Mouse (Mus musculus): ENCODE results near the gene Nadk. TPM values are rescaled to one million over a fixed set of nuclear protein-coding genes. Genes with fewer than 3 reads are reported as not detected.
"Not testable (repeated sequence)": the region's sequence is repeated elsewhere in the genome, so short reads cannot be mapped to it uniquely, and the experiment has no call there.

Gene Nadk
- polyA plus RNA-seq, 1 experiment: 38.7 TPM

- no peak for TF ChIP-seq FLI1 (IDR thresholded peaks at IDR 0.05; ENCODE audit: low read length)
- TF ChIP-seq GATA1 (IDR thresholded peaks at IDR 0.05; ENCODE audit: borderline replicate concordance, low read length): no peak
- H3K36me3 ChIP-seq (replicated peaks; ENCODE audit: low read length): peaks cover 22% of the 10 kb centered on the region
- no peaks in the 10 kb centered on the region for H3K27me3 ChIP-seq (replicated peaks)
- H3K9me3 ChIP-seq: no peaks in the 10 kb centered on the region
- peaks cover 81% of the 10 kb centered on the region for H3K4me1 ChIP-seq
- no peak overlapping the region for H3K4me3 ChIP-seq (replicated peaks)
Observed at GRCm38 (mm10) chr4:155568632-155569370, 6.6 kb downstream of the Nadk start.

DNA sequence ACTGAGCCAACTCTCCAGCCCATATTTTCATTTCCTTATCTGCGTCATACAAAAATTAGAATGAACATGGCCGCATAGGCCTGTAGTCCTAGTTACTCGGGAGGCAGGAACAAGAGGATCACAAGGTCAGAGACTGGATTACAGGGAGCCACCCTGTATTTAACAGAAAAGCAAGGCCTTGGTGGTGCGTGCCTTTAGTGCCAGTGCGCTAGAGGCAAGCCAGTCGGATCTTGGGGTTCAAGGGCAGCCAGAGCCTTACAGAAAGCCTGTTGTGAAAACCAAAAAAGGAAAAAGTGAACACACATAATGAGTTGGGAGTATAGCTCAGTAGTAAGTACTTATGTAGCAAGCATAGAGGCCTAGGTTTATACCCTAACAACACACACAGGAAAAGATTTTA, 7.6 kb downstream of the Nadk start:
- H3K4me3 ChIP-seq (replicated peaks): no peak overlapping the region
- TF ChIP-seq FLI1 (IDR thresholded peaks at IDR 0.05; ENCODE audit: low read length) (no peak), GATA1 (IDR thresholded peaks at IDR 0.05; ENCODE audit: borderline replicate concordance, low read length) (no peak)
- H3K36me3 ChIP-seq (replicated peaks; ENCODE audit: low read length): peaks cover 23% of the 10 kb centered on the region
- peaks cover under 1% of the 10 kb centered on the region for H3K27me3 ChIP-seq (replicated peaks)
- peaks cover 83% of the 10 kb centered on the region for H3K4me1 ChIP-seq
- no peaks in the 10 kb centered on the region for H3K9me3 ChIP-seq

DNA sequence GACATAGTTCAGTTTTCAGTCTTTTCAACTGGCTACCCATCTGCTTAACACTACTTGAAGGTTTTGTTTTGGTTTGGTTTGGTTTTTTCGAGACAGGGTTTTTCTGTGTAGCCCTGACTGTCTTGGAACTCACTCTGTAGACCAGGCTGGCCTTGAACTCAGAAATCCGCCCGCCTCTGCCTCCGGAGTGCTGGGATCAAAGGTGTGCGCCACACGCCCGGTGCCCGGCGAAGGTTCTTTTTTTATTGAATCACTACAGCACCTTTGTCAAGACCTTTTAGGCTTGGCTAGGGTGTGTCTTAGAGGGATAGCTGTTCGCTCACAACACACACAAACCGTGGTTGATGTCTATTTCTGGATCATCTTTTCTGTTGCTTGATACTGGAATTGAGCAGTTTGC, 8.1 kb downstream of the Nadk start:
- Histone ChIP-seq H3K4me1 (peaks cover 82% of the 10 kb centered on the region), H3K36me3 (replicated peaks; ENCODE audit: low read length) (peaks cover 23% of the 10 kb centered on the region)
- not testable (repeated sequence) for H3K27me3 ChIP-seq (replicated peaks); H3K9me3 ChIP-seq; H3K4me3 ChIP-seq (replicated peaks)

DNA sequence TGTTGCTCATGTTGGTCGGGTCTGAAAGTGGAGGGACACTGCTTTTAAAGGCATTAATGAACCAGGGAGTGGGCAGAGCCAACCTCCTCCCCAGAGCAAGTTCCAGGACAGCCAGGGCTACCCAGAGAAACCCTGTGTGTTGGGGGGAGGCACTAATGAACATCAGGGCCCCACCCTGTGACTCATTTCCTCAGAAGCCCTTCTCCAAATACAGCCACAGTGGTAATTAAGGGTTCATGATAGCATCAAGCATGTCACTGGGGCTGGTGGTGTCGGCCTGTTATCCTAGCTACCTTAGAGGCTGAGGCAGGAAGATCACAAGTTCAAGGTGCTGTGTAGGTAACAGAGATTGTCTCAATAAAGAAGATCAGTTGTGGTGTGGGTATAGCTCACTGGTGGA, 9.3 kb downstream of the Nadk start:
- H3K9me3 ChIP-seq: no peaks in the 10 kb centered on the region
- TF ChIP-seq GATA1 (IDR thresholded peaks at IDR 0.05; ENCODE audit: borderline replicate concordance, low read length) (no peak), FLI1 (IDR thresholded peaks at IDR 0.05; ENCODE audit: low read length) (no peak)
- H3K4me3 ChIP-seq (replicated peaks): no peak overlapping the region
- peaks cover 2% of the 10 kb centered on the region for H3K27me3 ChIP-seq (replicated peaks)
- H3K36me3 ChIP-seq (replicated peaks; ENCODE audit: low read length): peaks cover 24% of the 10 kb centered on the region
- H3K4me1 ChIP-seq: peaks cover 78% of the 10 kb centered on the region

DNA sequence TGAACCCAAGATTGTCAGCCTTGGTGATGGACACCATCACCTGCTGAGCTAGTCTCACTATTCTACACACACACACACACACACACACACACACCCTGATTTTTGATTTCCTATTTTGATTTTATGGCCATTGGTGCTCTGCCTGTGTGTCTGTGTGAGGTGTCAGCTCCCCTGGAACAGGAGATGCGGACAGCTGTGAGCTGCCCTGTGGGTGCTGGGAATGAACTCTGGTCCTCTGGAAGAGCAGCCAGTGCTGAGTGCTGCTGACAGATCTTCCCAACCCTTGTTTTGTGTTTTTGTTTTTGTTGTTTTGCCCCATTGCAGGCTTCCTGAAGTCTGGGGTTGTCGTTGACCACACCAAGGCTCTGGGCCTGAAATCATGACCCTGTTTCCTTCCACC, 11.0 kb downstream of the Nadk start:
- H3K9me3 ChIP-seq: no peaks in the 10 kb centered on the region
- H3K4me1 ChIP-seq: peaks cover 71% of the 10 kb centered on the region
- TF ChIP-seq FLI1 (IDR thresholded peaks at IDR 0.05; ENCODE audit: low read length) (no peak), GATA1 (IDR thresholded peaks at IDR 0.05; ENCODE audit: borderline replicate concordance, low read length) (no peak)
- H3K36me3 ChIP-seq (replicated peaks; ENCODE audit: low read length): peaks cover 36% of the 10 kb centered on the region
- H3K27me3 ChIP-seq (replicated peaks): peaks cover 2% of the 10 kb centered on the region
- H3K4me3 ChIP-seq (replicated peaks): no peak overlapping the region

DNA sequence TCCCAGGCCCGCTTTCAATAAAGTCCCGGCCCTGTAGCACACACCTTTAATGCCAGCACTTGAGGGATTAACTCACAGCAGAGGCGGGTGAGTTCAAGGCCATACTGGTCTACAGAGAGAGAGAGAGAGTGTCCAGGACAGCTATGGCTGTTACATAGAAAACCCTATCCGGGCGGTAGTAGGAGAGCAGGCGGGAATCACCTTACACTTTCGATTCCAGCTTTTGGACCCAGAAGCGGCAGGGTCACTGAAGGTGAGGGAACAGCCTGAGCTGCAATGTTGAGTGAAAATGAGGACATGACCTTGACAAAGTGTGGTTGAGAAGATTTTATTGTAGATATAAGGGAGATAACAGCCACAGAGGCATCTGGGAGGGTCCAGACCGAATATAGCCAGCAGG, 11.7 kb downstream of the Nadk start:
- Histone ChIP-seq H3K4me1 (peaks cover 65% of the 10 kb centered on the region), H3K4me3 (replicated peaks) (no peak overlapping the region), H3K9me3 (no peaks in the 10 kb centered on the region), H3K27me3 (replicated peaks) (peaks cover 2% of the 10 kb centered on the region), H3K36me3 (replicated peaks; ENCODE audit: low read length) (peaks cover 41% of the 10 kb centered on the region)
- TF ChIP-seq FLI1 (IDR thresholded peaks at IDR 0.05; ENCODE audit: low read length) (no peak), GATA1 (IDR thresholded peaks at IDR 0.05; ENCODE audit: borderline replicate concordance, low read length) (no peak)

- peak overlapping the region; percentile 65 for H3K4me3 ChIP-seq (replicated peaks)
- H3K4me1 ChIP-seq: peaks cover 59% of the 10 kb centered on the region
- H3K36me3 ChIP-seq (replicated peaks; ENCODE audit: low read length): peaks cover 49% of the 10 kb centered on the region
- TF ChIP-seq GATA1 (IDR thresholded peaks at IDR 0.05; ENCODE audit: borderline replicate concordance, low read length): no peak
- no peak for TF ChIP-seq FLI1 (IDR thresholded peaks at IDR 0.05; ENCODE audit: low read length)
- no peaks in the 10 kb centered on the region for H3K9me3 ChIP-seq
- peaks cover 2% of the 10 kb centered on the region for H3K27me3 ChIP-seq (replicated peaks)
Observed at GRCm38 (mm10) chr4:155574931-155575330, 12.8 kb downstream of the Nadk start.

- H3K9me3 ChIP-seq: no peaks in the 10 kb centered on the region
- TF ChIP-seq FLI1 (IDR thresholded peaks at IDR 0.05; ENCODE audit: low read length) (no peak), GATA1 (IDR thresholded peaks at IDR 0.05; ENCODE audit: borderline replicate concordance, low read length) (no peak)
- H3K4me3 ChIP-seq (replicated peaks): no peak overlapping the region
- H3K36me3 ChIP-seq (replicated peaks; ENCODE audit: low read length): peaks cover 55% of the 10 kb centered on the region
- H3K4me1 ChIP-seq: peaks cover 55% of the 10 kb centered on the region
- peaks cover 2% of the 10 kb centered on the region for H3K27me3 ChIP-seq (replicated peaks)
Observed at GRCm38 (mm10) chr4:155575521-155575920, 13.3 kb downstream of the Nadk start.

DNA sequence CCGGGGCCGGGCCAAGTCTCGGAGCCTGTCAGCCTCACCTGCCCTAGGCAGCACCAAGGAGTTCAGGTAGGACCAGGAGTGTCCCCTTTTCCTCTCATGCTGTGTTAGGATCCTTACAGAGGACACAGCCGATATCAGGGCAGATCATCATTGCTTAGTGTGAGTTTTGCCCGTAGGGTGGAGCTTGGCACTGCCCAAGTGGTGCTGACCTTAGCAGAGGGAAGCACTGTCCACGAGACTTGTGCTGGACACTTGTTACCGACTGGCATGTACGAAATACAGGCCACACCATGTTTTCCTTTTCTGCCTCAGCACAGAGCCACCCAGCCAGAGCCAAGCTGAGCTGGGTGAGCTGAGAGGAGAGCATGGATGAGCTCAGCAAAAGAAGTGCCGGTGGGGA, 15.0 kb downstream of the Nadk start:
- H3K4me3 ChIP-seq (replicated peaks): peak overlapping the region; percentile 14
- peaks cover 2% of the 10 kb centered on the region for H3K27me3 ChIP-seq (replicated peaks)
- H3K4me1 ChIP-seq: peaks cover 52% of the 10 kb centered on the region
- no peak for TF ChIP-seq GATA1 (IDR thresholded peaks at IDR 0.05; ENCODE audit: borderline replicate concordance, low read length)
- TF ChIP-seq FLI1 (IDR thresholded peaks at IDR 0.05; ENCODE audit: low read length): no peak
- peaks cover 64% of the 10 kb centered on the region for H3K36me3 ChIP-seq (replicated peaks; ENCODE audit: low read length)
- no peaks in the 10 kb centered on the region for H3K9me3 ChIP-seq

- TF ChIP-seq GATA1 (IDR thresholded peaks at IDR 0.05; ENCODE audit: borderline replicate concordance, low read length): no peak
- no peak for TF ChIP-seq FLI1 (IDR thresholded peaks at IDR 0.05; ENCODE audit: low read length)
- Histone ChIP-seq H3K27me3 (replicated peaks) (peaks cover 2% of the 10 kb centered on the region), H3K4me3 (replicated peaks) (no peak overlapping the region), H3K36me3 (replicated peaks; ENCODE audit: low read length) (peaks cover 69% of the 10 kb centered on the region), H3K4me1 (peaks cover 56% of the 10 kb centered on the region), H3K9me3 (no peaks in the 10 kb centered on the region)
Observed at GRCm38 (mm10) chr4:155577741-155578140, 15.6 kb downstream of the Nadk start.
